Mouse (Mus musculus): ENCODE data around the gene Nipsnap3b.

DNA sequence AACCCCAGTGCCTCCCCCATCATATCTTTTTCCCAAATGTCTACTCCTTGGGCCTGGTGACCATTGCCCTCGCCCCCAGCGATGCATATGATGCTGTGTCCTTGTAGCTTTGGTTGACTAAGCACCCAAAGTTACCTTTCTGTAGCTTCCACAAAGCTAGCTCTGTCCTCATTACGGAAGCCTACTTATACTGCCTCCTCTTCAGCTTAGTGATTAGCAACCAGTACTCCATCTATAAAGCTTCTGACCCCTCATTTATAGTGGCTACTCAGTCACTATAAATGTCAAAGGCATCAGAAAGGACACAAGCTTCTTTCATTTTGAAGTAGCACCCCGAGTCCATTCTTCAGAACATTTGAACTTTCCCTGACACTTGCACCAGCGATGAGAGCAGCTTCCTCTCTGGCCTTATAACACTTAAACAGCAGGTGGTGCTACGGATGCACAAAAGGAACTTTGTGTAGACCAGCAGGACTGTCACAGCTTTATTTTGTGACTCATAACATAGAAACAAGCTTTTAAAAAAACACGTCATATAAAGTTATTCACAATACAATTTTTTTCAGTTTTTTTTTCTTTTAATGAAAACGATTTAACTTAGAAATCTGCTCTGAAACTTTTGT, 18.8 kb downstream of the Nipsnap3b start:
- no peak for TF ChIP-seq EP300 (IDR thresholded peaks at IDR 0.05; ENCODE audit: low read depth)
- peak; percentile 6; the same call in 1 of the 2 replicates for TF ChIP-seq CTCF (IDR thresholded peaks at IDR 0.05; ENCODE audit: low read depth)

Data from liver, embryonic 14.5 days (tissue).